Mouse (Mus musculus) liver, embryonic 15.5 days (tissue): Measurements from ENCODE around the gene Slc12a4. TPM values are rescaled to one million over a fixed set of nuclear protein-coding genes. Genes with fewer than 3 reads are reported as not detected.
"Not testable (repeated sequence)": the region's sequence is repeated elsewhere in the genome, so short reads cannot be mapped to it uniquely, and the experiment has no call there.

Source experiments
- ATAC-seq: fragments of 200-750 bp; cut with Nextera tagmentation; 2 replicates; pipeline ENCODE4 v1.8.0; 2017; ENCODE audit warnings: moderate number of reproducible peaks, mild to moderate bottlenecking, moderate library complexity; ENCODE audit not compliant: insufficient read depth
- H3K27ac ChIP-seq: fragments of 300-500 bp; sonication (generic); replicated peaks from 2 replicates; pipeline ENCODE4 v1.5.1; 2015; ENCODE audit warnings: mild to moderate bottlenecking, inconsistent platforms
- H3K27me3 ChIP-seq: fragments of 300-500 bp; sonication (generic); 2 replicates; pipeline ENCODE4 v1.6.1; 2015; ENCODE audit warnings: mild to moderate bottlenecking, inconsistent platforms
- H3K36me3 ChIP-seq: fragments of 300-500 bp; sonication (generic); replicated peaks from 2 replicates; pipeline ENCODE4 v1.6.1; 2015; ENCODE audit warnings: moderate library complexity, mild to moderate bottlenecking, inconsistent platforms
- H3K4me1 ChIP-seq: fragments of 300-500 bp; sonication (generic); replicated peaks from 2 replicates; pipeline ENCODE4 v1.6.1; 2015; ENCODE audit warnings: inconsistent platforms
- H3K4me2 ChIP-seq: fragments of 300-500 bp; sonication (generic); 2 replicates; pipeline ENCODE4 v1.6.1; 2015; ENCODE audit warnings: moderate library complexity, mild to moderate bottlenecking, inconsistent platforms
- H3K4me3 ChIP-seq: fragments of 300-500 bp; sonication (generic); replicated peaks from 2 replicates; pipeline ENCODE4 v1.5.1; 2015; ENCODE audit warnings: mild to moderate bottlenecking, inconsistent platforms
- H3K9ac ChIP-seq: fragments of 300-500 bp; sonication (generic); 2 replicates; pipeline ENCODE4 v1.6.1; 2015; ENCODE audit warnings: moderate library complexity, mild to moderate bottlenecking, inconsistent platforms
- H3K9me3 ChIP-seq: fragments of 300-500 bp; sonication (generic); replicated peaks from 2 replicates; pipeline ENCODE4 v1.6.1; 2016; ENCODE audit warnings: inconsistent platforms
- WGBS: fragments of 180-500 bp; shearing (Covaris S2); methylation state at CpG from one replicate; pipeline ENCODE4 v1.1.7; 2015; ENCODE audit warnings: mixed read lengths; ENCODE audit not compliant: insufficient replicate concordance; 5-methylcytosine and 5-hydroxymethylcytosine counted together
- polyA plus RNA-seq: library from polyadenylated mRNA; unstranded; fragments of >200 nt; fragmentation: Nextera tagmentation; extraction: Ambion mirVana; gene quantifications from 2 replicates; pipeline ENCODE4 v1.2.1, GENCODE M21; 2015

Slc12a4 gene
- polyA plus RNA-seq, 1 experiment from 2014 or later = 10.6 TPM

- Histone ChIP-seq H3K36me3 (no peaks in the 10 kb centered on the region), H3K4me2 (no peak overlapping the region), H3K9ac (no peak overlapping the region), H3K9me3 (no peaks in the 10 kb centered on the region), H3K4me1 (peaks cover 34% of the 10 kb centered on the region), H3K4me3 (no peak overlapping the region), H3K27me3 (no peaks in the 10 kb centered on the region), H3K27ac (no peak overlapping the region)
- ATAC-seq = no peak
- 28% methylated on average over 7 of the region's 7 CpGs for WGBS
Observed at GRCm38 (mm10) chr8:105996359-105996758, 30.5 kb upstream of the Slc12a4 start.

DNA sequence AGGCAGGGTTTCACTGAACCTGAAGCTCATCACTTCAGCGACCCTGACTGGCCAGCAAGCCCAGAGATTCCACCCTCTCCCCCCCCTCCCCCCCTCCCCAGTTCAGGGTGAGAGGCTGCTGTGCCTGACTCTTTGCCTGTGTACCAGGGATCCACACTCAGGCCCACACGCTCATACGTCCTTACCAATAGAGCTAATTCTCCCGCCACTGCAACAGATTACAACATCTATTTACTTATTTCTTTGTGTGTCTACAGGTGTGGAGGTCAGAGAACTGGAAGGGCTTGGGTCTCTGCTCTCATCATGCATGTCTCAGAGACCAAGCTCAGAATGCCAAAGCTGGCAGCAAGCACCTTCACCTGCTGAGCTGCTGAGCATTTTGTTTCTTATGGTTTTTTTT, 27.3 kb upstream of the Slc12a4 start:
- Histone ChIP-seq H3K9ac (no peak overlapping the region), H3K4me1 (peaks cover 29% of the 10 kb centered on the region), H3K4me2 (no peak overlapping the region), H3K36me3 (no peaks in the 10 kb centered on the region), H3K9me3 (no peaks in the 10 kb centered on the region), H3K4me3 (no peak overlapping the region), H3K27ac (no peak overlapping the region), H3K27me3 (peaks cover 17% of the 10 kb centered on the region; the same call in 1 of the 2 replicates)
- 45% methylated on average over 4 of the region's 4 CpGs for WGBS
- peak; percentile 66 for ATAC-seq

GRCm38 (mm10) chr8:105992499-105992898, 26.6 kb upstream of the Slc12a4 start:
- no peak for ATAC-seq

DNA sequence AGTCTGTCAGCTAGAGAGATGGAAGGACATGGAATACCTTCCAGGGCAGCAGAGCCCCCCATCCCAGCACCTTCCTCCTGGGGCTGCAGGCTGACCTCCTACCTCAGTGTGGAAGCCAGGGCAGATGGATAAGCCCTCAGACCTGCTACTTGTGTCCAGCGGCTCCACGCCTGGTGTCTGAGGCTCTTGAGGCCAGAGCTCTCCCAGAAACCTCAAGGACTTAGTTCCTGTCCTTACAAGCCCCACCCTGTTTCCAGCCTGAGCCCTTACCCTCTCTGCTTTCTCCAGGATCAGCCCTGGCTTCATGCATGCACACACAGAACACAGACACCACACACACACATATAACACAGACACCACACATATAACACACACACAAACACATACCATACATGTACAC, 25.6 kb upstream of the Slc12a4 start:
- Histone ChIP-seq H3K4me2 (no peak overlapping the region), H3K4me3 (no peak overlapping the region), H3K36me3 (no peaks in the 10 kb centered on the region), H3K27me3 (peaks cover 24% of the 10 kb centered on the region), H3K27ac (no peak overlapping the region), H3K9me3 (no peaks in the 10 kb centered on the region), H3K9ac (no peak overlapping the region), H3K4me1 (peaks cover 16% of the 10 kb centered on the region; the same call in 1 of the 2 replicates)
- 50% methylated on average over 2 of the region's 2 CpGs for WGBS
- ATAC-seq = no peak

More at GRCm38 (mm10) chr8:105992499-105992898, 26.6 kb upstream of the Slc12a4 start:
- 42% methylated on average over 5 of the region's 5 CpGs for WGBS
- Histone ChIP-seq H3K4me1 (peaks cover 26% of the 10 kb centered on the region), H3K9ac (no peak overlapping the region), H3K4me3 (no peak overlapping the region), H3K9me3 (no peaks in the 10 kb centered on the region), H3K36me3 (no peaks in the 10 kb centered on the region), H3K4me2 (no peak overlapping the region), H3K27me3 (peaks cover 24% of the 10 kb centered on the region), H3K27ac (no peak overlapping the region)

DNA sequence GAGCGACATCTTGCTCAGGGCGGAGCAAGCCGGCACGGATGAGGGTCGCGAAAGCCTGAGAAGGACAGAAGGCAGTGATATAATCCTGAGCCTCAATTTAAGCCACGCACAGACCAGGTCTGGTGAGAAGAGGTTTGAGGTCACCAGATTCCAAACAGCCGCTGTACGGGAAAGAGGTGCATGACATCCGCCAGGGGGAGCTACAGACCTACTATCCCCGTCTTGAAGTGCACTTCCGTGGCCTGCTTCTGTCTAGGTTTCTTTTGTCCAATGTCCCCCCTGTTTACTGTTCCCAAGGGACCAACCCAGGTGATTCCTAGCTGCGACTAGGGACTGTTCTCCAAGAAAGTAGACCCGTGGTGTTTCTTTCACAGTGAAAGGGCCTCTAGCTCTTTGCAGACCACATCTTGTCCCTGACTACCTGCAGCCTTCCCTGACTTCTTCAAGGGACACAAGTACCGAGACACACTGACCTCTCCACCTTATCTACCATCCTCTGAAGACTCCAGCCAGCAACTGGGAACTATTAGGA, 25.0 kb upstream of the Slc12a4 start, which contains the start of gene Dus2:
Gene Dus2 (plus strand): TSS at position 482 of the 532 bp plus-strand sequence.
- H3K4me3 ChIP-seq = no peak within 1 kb of the TSS
- H3K4me2 ChIP-seq = peak within 1 kb of the TSS; percentile 35; the same call in 1 of the 2 replicates
- H3K4me1 ChIP-seq = peaks cover 11% of the 10 kb centered on the region; the same call in 1 of the 2 replicates
- H3K27me3 ChIP-seq = peaks cover 26% of the 10 kb centered on the region
- no peak; the same call in 1 of the 2 replicates for ATAC-seq
- no peaks in the 10 kb centered on the region for H3K9me3 ChIP-seq
- 10% methylated on average over 15 of the region's 15 CpGs for WGBS
- no peaks in the 10 kb centered on the region for H3K36me3 ChIP-seq
- H3K9ac ChIP-seq = no peak within 1 kb of the TSS
- H3K27ac ChIP-seq = no peak within 1 kb of the TSS

DNA sequence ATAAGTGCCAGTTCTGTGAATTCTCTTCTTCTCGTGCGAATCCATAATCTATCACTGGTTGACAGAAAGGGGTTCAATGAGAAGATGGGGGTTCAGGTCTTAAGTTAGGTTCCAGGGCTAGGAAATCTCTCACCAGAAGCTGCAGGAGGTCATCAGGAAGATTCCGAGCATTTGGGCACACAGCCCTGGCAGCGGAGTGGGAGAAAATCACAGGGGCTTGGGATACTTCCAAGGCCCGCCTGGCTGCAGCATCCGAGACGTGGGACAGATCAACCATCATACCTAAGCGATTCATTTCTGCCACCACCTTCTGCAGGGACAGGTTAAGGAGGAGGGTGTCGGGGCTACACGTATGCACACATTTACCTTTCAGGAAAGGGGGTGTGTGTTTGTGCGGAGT, 22.6 kb upstream of the Slc12a4 start:
- Histone ChIP-seq H3K27ac (no peak overlapping the region), H3K4me2 (no peak overlapping the region), H3K9me3 (no peaks in the 10 kb centered on the region), H3K9ac (no peak overlapping the region), H3K36me3 (no peaks in the 10 kb centered on the region), H3K27me3 (peaks cover 38% of the 10 kb centered on the region), H3K4me1 (peaks cover 7% of the 10 kb centered on the region; the same call in 1 of the 2 replicates), H3K4me3 (no peak overlapping the region)
- WGBS = 76% methylated on average over 11 of the region's 11 CpGs
- no peak for ATAC-seq

DNA sequence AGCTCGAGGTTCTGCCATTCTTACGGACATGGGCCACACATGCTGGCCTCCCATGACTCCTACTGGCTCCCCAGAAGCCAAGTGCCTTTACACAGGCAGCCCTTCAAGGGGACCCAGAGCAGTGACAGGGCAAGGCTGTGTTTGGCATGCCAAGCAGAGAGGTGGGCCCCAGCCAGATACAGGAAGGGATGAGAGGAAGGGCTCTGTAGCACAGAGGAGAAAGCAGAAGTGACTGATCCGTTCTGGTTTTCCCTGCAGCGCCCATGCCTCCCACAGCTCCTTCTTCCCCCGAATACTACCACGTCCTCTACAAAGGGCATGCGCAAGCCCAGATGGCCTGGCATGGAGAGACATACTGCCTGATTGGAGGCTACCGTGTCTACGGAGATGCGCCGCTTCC, 17.5 kb upstream of the Slc12a4 start:
- H3K36me3 ChIP-seq, H3K4me3 ChIP-seq, H3K9ac ChIP-seq, ATAC-seq, H3K9me3 ChIP-seq, H3K4me2 ChIP-seq, H3K4me1 ChIP-seq, H3K27ac ChIP-seq: not testable (repeated sequence)
- H3K27me3 ChIP-seq = peaks cover 22% of the 10 kb centered on the region
- WGBS = 41% methylated on average over 11 of the region's 11 CpGs

GRCm38 (mm10) chr8:105981146-105981545, 15.2 kb upstream of the Slc12a4 start:
- Histone ChIP-seq H3K4me2 (no peak overlapping the region), H3K27me3 (0 out of 2 replicates have a peak, but pooled peaks cover 14% of the 10 kb centered on the region), H3K9ac (no peak overlapping the region), H3K4me1 (peaks cover 7% of the 10 kb centered on the region; the same call in 1 of the 2 replicates), H3K9me3 (no peaks in the 10 kb centered on the region), H3K4me3 (no peak overlapping the region), H3K36me3 (no peaks in the 10 kb centered on the region), H3K27ac (no peak overlapping the region)
- WGBS = 74% methylated on average over 1 of the region's 1 CpGs
- no peak for ATAC-seq

GRCm38 (mm10) chr8:105979325-105979724, 13.4 kb upstream of the Slc12a4 start, which contains the start of gene Dpep3:
TSS of gene Dpep3 (minus strand) at chr8:105979429.
- WGBS = 88% methylated on average over 15 of the region's 15 CpGs
- Histone ChIP-seq H3K4me2 (no peak within 1 kb of the TSS), H3K27me3 (no peaks in the 10 kb centered on the region), H3K27ac (no peak within 1 kb of the TSS), H3K4me3 (no peak within 1 kb of the TSS), H3K36me3 (no peaks in the 10 kb centered on the region), H3K9me3 (no peaks in the 10 kb centered on the region), H3K9ac (no peak within 1 kb of the TSS), H3K4me1 (peaks cover 9% of the 10 kb centered on the region; the same call in 1 of the 2 replicates)
- no peak for ATAC-seq

- H3K27me3 ChIP-seq = no peaks in the 10 kb centered on the region
- no peaks in the 10 kb centered on the region for H3K36me3 ChIP-seq
- no peak overlapping the region for H3K9ac ChIP-seq
- H3K4me2 ChIP-seq = no peak overlapping the region
- 0 out of 2 replicates have a peak, but pooled peaks cover 13% of the 10 kb centered on the region for H3K4me1 ChIP-seq
- no peak for ATAC-seq
- H3K9me3 ChIP-seq = no peaks in the 10 kb centered on the region
- H3K27ac ChIP-seq = no peak overlapping the region
- 69% methylated on average over 7 of the region's 7 CpGs for WGBS
- no peak overlapping the region for H3K4me3 ChIP-seq
Observed at GRCm38 (mm10) chr8:105975363-105975762, 9.5 kb upstream of the Slc12a4 start.

GRCm38 (mm10) chr8:105971019-105971720, 5.3 kb upstream of the Slc12a4 start:
- no peak for ATAC-seq
- Histone ChIP-seq H3K9me3 (no peaks in the 10 kb centered on the region), H3K4me3 (no peak overlapping the region), H3K9ac (no peak overlapping the region), H3K36me3 (no peaks in the 10 kb centered on the region), H3K27ac (no peak overlapping the region), H3K4me1 (peaks cover 30% of the 10 kb centered on the region), H3K4me2 (no peak overlapping the region), H3K27me3 (no peaks in the 10 kb centered on the region)
- 71% methylated on average over 8 of the region's 8 CpGs for WGBS
